Mouse (Mus musculus) lung, postnatal 4 days (tissue): ENCODE data around the gene Gm10837.
A peak's percentile ranks its signal among the peaks of the same experiment; 100 is the strongest.

Experiments used
- DNase-seq, 2 experiments: peaks; one replicate each; pipeline ENCODE4 v3.0.0; 2021

Gm10837 gene

GRCm38 (mm10) chr14:122464763-122465741 is 25.3 kb upstream of the Gm10837 start, which contains the start of gene Zic5:
Zic5 (minus strand) TSS chr14:122465677.
- peak in 1 of 2 experiments; percentile 26 for DNase-seq

GRCm38 (mm10) chr14:122465931-122466490 is 24.4 kb upstream of the Gm10837 start:
- DNase-seq, result no peak

- no peak for DNase-seq
These were observed 23.5 kb upstream of the Gm10837 start for GRCm38 (mm10) chr14:122466756-122467362.

- no peak for DNase-seq
These were observed 22.2 kb upstream of the Gm10837 start for GRCm38 (mm10) chr14:122467926-122468841.

GRCm38 (mm10) chr14:122468971-122469755 is 21.2 kb upstream of the Gm10837 start:
- no peak for DNase-seq

GRCm38 (mm10) chr14:122471449-122472085 is 18.8 kb upstream of the Gm10837 start:
- no peak for DNase-seq

GRCm38 (mm10) chr14:122472161-122472560 is 18.2 kb upstream of the Gm10837 start:
- no peak for DNase-seq

GRCm38 (mm10) chr14:122472647-122473046 is 17.7 kb upstream of the Gm10837 start:
- no peak for DNase-seq

GRCm38 (mm10) chr14:122473211-122473751 is 17.1 kb upstream of the Gm10837 start:
- no peak for DNase-seq

- DNase-seq, result peak in 1 of 2 experiments; percentile 31
These were observed 16.1 kb upstream of the Gm10837 start for GRCm38 (mm10) chr14:122474041-122474890.

GRCm38 (mm10) chr14:122474891-122475556 is 15.4 kb upstream of the Gm10837 start, which contains the start of gene Zic2:
Zic2 (plus strand) TSS chr14:122475435.
- peak in 1 of 2 experiments; percentile 29 for DNase-seq

GRCm38 (mm10) chr14:122475557-122476040 is 14.8 kb upstream of the Gm10837 start:
- peak in 1 of 2 experiments; percentile 25 for DNase-seq

GRCm38 (mm10) chr14:122476041-122476821 is 14.2 kb upstream of the Gm10837 start:
- peak in 1 of 2 experiments; percentile 30 for DNase-seq

GRCm38 (mm10) chr14:122476822-122477215 is 13.6 kb upstream of the Gm10837 start:
- no peak for DNase-seq

- no peak for DNase-seq
These were observed 13.1 kb upstream of the Gm10837 start for GRCm38 (mm10) chr14:122477261-122477671.

- no peak for DNase-seq
These were observed 12.3 kb upstream of the Gm10837 start for GRCm38 (mm10) chr14:122477971-122478573.

GRCm38 (mm10) chr14:122478574-122479011 is 11.8 kb upstream of the Gm10837 start:
- DNase-seq, result no peak
